Mouse (Mus musculus): ENCODE results near the gene Prr30. TPM values are rescaled to one million over a fixed set of nuclear protein-coding genes. Genes with fewer than 3 reads are reported as not detected.
"Not testable (repeated sequence)": the region's sequence is repeated elsewhere in the genome, so short reads cannot be mapped to it uniquely, and the experiment has no call there.

Prr30 gene
- polyA plus RNA-seq (2016; fragmentation: Nextera tagmentation; extraction: Ambion mirVana): not detected in 2 replicates

- Histone ChIP-seq H3K27ac (replicated peaks) (no peak within 1 kb of the TSS), H3K9me3 (replicated peaks) (no peaks in the 10 kb centered on the region), H3K27me3 (ENCODE audit: low read depth, poor library complexity, severe bottlenecking) (no peaks in the 10 kb centered on the region), H3K4me1 (no peaks in the 10 kb centered on the region), H3K36me3 (no peaks in the 10 kb centered on the region), H3K4me3 (no peak within 1 kb of the TSS)
- no peak for DNase-seq (ENCODE audit: low spot score)
- whole genome bisulfite sequencing: 86% methylated on average over 4 of the region's 4 CpGs
Measured at GRCm38 (mm10) chr14:101200230-101200629, at the start of gene Prr30. Gene Prr30 (minus strand): TSS chr14:101200330.

- DNase-seq (ENCODE audit: low spot score): no peak
- H3K4me1 ChIP-seq: no peaks in the 10 kb centered on the region
- WGBS: 88% methylated on average over 3 of the region's 3 CpGs
- no peaks in the 10 kb centered on the region for H3K36me3 ChIP-seq
- no peak overlapping the region for H3K4me3 ChIP-seq
- H3K9me3 ChIP-seq (replicated peaks): no peaks in the 10 kb centered on the region; the same call in 1 of the 2 replicates
- no peaks in the 10 kb centered on the region for H3K27me3 ChIP-seq (ENCODE audit: low read depth, poor library complexity, severe bottlenecking)
- H3K27ac ChIP-seq (replicated peaks): no peak overlapping the region
Measured at GRCm38 (mm10) chr14:101246793-101247192, 46.7 kb upstream of the Prr30 start.

DNA sequence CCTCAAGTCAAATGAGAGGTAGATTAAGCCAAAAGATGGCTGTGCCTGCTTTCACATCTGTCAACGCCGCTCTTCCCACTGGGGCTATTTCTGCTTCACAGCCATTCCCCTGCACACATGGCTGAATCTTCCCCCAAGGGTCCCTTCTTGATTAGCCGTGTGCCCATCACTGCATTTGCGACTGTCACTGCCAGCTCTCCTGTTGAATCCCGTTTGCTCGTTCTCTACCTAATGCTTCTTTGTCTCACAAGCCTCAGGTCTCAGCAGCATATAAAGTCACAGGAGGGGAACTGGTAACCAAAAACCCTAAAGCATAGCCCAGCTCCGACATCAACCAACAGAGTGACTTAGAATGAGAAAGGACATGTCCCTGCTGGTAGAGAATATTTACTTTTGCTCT, 45.6 kb upstream of the Prr30 start:
- WGBS: 73% methylated on average over 7 of the region's 7 CpGs

DNA sequence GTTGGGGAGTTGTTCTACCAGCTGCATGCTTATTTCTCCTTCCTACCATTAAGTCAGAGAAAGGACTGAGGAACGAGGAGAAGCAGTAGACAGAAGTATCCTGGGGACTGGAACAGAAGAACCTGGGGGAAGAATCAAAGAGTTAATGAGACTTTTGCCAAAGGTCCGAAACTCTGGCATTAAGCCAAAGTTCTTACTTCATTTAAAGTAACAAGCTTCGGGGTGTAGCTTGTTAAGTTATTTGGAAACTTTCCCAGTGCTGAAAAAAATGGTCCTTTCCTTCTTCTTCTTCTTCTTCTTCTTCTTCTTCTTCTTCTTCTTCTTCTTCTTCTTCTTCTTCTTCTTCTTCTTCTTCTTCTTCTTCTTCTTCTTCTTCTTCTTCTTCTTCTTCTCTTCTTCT, 44.3 kb upstream of the Prr30 start:
- not testable (repeated sequence) for H3K27me3 ChIP-seq (ENCODE audit: low read depth, poor library complexity, severe bottlenecking); H3K36me3 ChIP-seq; H3K27ac ChIP-seq (replicated peaks); H3K4me3 ChIP-seq; H3K9me3 ChIP-seq (replicated peaks); H3K4me1 ChIP-seq; DNase-seq (ENCODE audit: low spot score)
- WGBS: 88% methylated on average over 3 of the region's 3 CpGs

More for the DNA sequence above, 45.6 kb upstream of the Prr30 start:
- no peaks in the 10 kb centered on the region for H3K27me3 ChIP-seq (ENCODE audit: low read depth, poor library complexity, severe bottlenecking)
- H3K4me1 ChIP-seq: no peaks in the 10 kb centered on the region
- H3K27ac ChIP-seq (replicated peaks): no peak overlapping the region
- H3K36me3 ChIP-seq: no peaks in the 10 kb centered on the region
- DNase-seq (ENCODE audit: low spot score): no peak
- H3K9me3 ChIP-seq (replicated peaks): 0 out of 2 replicates have a peak, but pooled peaks cover 1% of the 10 kb centered on the region
- H3K4me3 ChIP-seq: no peak overlapping the region

- Histone ChIP-seq H3K4me1 (no peaks in the 10 kb centered on the region), H3K9me3 (replicated peaks) (peaks cover 3% of the 10 kb centered on the region; the same call in 1 of the 2 replicates), H3K27ac (replicated peaks) (no peak overlapping the region), H3K36me3 (no peaks in the 10 kb centered on the region), H3K4me3 (no peak overlapping the region), H3K27me3 (ENCODE audit: low read depth, poor library complexity, severe bottlenecking) (no peaks in the 10 kb centered on the region)
- no peak for DNase-seq (ENCODE audit: low spot score)
- 94% methylated on average over 1 of the region's 1 CpGs for WGBS
Measured at GRCm38 (mm10) chr14:101237965-101238364, 37.8 kb upstream of the Prr30 start.

DNA sequence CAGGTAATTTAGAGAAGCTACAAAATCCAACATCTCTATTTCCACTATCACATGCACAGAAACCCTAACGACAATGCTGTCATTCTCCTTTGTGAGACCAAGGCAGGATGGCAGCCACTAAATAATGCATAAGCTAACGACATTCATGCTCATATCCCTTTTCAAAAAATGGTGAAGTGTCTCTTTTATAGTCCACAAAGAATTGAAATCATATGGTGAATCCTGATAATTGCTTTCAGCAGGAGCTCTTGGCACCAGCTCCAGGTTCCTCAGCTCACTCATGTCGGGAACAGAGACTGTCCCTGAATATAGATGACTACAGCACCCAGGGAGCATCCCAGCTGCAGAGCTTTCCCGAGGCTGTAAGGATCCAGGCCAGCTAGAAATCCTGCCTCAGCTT, 28.9 kb upstream of the Prr30 start:
- Histone ChIP-seq H3K4me1 (no peaks in the 10 kb centered on the region), H3K9me3 (replicated peaks) (no peaks in the 10 kb centered on the region), H3K27me3 (ENCODE audit: low read depth, poor library complexity, severe bottlenecking) (no peaks in the 10 kb centered on the region), H3K4me3 (no peak overlapping the region), H3K36me3 (no peaks in the 10 kb centered on the region), H3K27ac (replicated peaks) (no peak overlapping the region)
- 79% methylated on average over 4 of the region's 4 CpGs for WGBS
- DNase-seq (ENCODE audit: low spot score): no peak

- Histone ChIP-seq H3K27me3 (ENCODE audit: low read depth, poor library complexity, severe bottlenecking) (no peaks in the 10 kb centered on the region), H3K27ac (replicated peaks) (no peak overlapping the region), H3K36me3 (no peaks in the 10 kb centered on the region), H3K4me1 (no peaks in the 10 kb centered on the region), H3K9me3 (replicated peaks) (no peaks in the 10 kb centered on the region), H3K4me3 (no peak overlapping the region)
- no peak for DNase-seq (ENCODE audit: low spot score)
- 82% methylated on average over 8 of the region's 8 CpGs for WGBS
Measured at GRCm38 (mm10) chr14:101222319-101222718, 22.2 kb upstream of the Prr30 start.

DNA sequence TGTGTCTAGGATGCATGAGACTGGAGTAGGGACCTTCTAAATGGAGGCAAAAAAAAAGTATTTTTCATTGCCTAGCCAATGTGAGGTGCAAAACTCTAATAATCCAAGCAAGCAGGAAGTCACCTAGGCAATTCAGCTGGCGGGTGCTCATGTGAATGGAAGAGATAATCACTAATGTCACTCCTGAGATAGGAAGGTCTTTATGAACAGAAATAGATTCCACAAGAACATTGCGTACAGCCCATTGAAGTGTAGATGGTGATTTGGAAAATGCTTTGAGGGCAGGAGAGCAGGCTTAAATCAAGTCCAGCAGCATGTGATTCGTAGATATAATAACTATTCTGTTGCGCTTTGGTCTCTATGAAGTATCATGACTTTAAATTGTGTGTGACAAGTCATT, 27.9 kb downstream of the Prr30 start:
- no peak overlapping the region for H3K27ac ChIP-seq (replicated peaks)
- 93% methylated on average over 4 of the region's 4 CpGs for WGBS
- no peak for DNase-seq (ENCODE audit: low spot score)
- no peaks in the 10 kb centered on the region for H3K36me3 ChIP-seq
- no peaks in the 10 kb centered on the region for H3K4me1 ChIP-seq
- no peaks in the 10 kb centered on the region for H3K9me3 ChIP-seq (replicated peaks)
- no peaks in the 10 kb centered on the region for H3K27me3 ChIP-seq (ENCODE audit: low read depth, poor library complexity, severe bottlenecking)
- no peak overlapping the region for H3K4me3 ChIP-seq
